Mouse (Mus musculus): ENCODE measurements around the gene Tenm2.

DNA sequence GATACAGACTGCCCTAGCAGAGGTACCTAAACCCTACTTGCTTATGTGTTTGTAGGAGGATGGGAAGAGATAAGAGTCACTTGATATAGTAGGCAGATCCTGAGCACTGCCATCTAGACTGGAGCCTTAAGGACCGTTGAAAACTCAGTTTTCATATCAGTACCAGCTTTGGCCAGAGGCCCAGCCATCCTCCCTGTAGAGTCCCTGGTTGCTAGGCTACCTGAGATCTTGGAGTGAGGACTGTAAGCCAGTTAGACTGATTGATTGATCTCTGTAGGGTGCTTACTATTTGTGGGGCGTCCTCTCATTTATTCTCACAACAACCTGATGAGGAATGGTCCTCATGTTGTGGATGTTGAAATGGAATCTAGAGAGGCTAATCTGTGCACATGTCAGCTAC is 1041.4 kb downstream of the Tenm2 start:
- TF ChIP-seq CTCF (IDR thresholded peaks at IDR 0.05; ENCODE audit: control insufficient read depth, insufficient read depth, insufficient replicate concordance, low read depth, low read length), result no peak
- no peak for TF ChIP-seq POLR2A (IDR thresholded peaks at IDR 0.05; ENCODE audit: control insufficient read depth, low read depth, low read length)

Measured in testis, adult 2 months (tissue).